Mouse (Mus musculus): ENCODE measurements around the gene Ipo13. TPM values are rescaled to one million over a fixed set of nuclear protein-coding genes. Genes with fewer than 3 reads are reported as not detected.

Gene Ipo13
- polyA plus RNA-seq, 1 experiment from 2014 or later, result 49.6 TPM

DNA sequence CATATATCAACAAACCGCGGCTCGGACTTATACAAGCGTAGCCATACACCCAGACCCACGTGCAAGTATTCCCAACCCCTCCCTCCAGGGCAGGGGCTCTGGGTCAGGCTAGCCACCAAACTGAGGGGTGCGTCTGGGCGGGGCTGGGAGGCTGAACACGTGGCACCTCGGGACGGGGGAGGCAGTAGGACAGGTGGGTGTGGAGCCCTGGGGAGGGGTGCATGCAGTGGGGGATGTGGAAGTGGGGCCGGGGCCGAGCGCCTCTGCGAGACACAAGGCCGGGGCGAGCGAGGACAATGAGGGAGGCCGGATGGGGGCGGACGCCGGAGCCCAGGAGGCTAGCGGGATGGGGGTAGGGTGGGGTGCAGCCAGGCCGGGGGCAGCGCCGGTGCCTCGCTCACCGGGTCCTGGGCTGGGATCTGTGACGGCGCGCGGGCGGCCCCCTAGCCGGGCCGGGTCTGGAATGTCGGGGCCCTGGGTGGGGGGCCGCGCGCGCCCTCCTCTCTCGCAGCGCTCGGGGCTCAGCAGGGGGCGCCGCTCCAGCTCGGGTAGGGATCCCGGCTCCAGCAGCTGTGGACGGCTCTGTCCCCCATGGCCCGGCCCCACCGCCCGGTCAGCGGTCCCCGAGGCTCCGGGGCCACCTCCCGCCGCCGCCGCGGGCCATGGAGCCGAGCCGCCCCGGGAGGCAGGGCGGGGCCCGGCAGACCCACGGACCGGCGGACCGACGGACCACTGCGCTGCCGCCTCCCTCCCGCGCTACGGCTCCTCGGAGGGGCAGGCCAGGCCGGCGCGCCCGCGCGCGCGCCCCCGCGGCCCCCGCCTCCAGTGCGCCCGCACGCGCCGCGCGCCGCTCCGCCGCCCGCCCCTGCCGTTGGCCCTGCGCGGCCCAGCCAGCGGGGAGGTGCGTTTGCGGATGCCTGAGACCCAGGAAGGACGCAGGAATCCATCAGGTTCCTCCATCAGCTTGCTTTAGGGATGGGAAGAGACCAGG is 31.8 kb downstream of the Ipo13 start, which contains the start of gene B4galt2:
B4galt2 (minus strand) TSS at position 787 of the 991 bp plus-strand sequence.
- Histone ChIP-seq H3K9me3 (replicated peaks) (no peaks in the 10 kb centered on the region), H3K4me2 (replicated peaks) (peak within 1 kb of the TSS; percentile 81), H3K27ac (replicated peaks) (peak within 1 kb of the TSS; percentile 83), H3K36me3 (peaks cover 46% of the 10 kb centered on the region), H3K4me3 (replicated peaks) (peak within 1 kb of the TSS; percentile 81), H3K27me3 (no peaks in the 10 kb centered on the region), H3K9ac (peak within 1 kb of the TSS; percentile 79), H3K4me1 (peaks cover 49% of the 10 kb centered on the region)
- ATAC-seq (ENCODE audit: insufficient number of reproducible peaks, low FRiP score, low TSS enrichment, low read depth), result peak; percentile 72
- WGBS, result under 1% methylated on average over 97 of the region's 103 CpGs

- H3K9ac ChIP-seq, result no peak overlapping the region
- H3K27ac ChIP-seq (replicated peaks), result no peak overlapping the region
- H3K4me2 ChIP-seq (replicated peaks), result no peak overlapping the region
- peaks cover 18% of the 10 kb centered on the region for H3K4me1 ChIP-seq
- no peak for ATAC-seq (ENCODE audit: insufficient number of reproducible peaks, low FRiP score, low TSS enrichment, low read depth)
- H3K36me3 ChIP-seq, result peaks cover 66% of the 10 kb centered on the region
- no peaks in the 10 kb centered on the region for H3K9me3 ChIP-seq (replicated peaks)
- no peaks in the 10 kb centered on the region for H3K27me3 ChIP-seq
- H3K4me3 ChIP-seq (replicated peaks), result no peak overlapping the region
- 70% methylated on average over 5 of the region's 5 CpGs for WGBS
Observed at GRCm38 (mm10) chr4:117878703-117879102, 36.1 kb downstream of the Ipo13 start.

DNA sequence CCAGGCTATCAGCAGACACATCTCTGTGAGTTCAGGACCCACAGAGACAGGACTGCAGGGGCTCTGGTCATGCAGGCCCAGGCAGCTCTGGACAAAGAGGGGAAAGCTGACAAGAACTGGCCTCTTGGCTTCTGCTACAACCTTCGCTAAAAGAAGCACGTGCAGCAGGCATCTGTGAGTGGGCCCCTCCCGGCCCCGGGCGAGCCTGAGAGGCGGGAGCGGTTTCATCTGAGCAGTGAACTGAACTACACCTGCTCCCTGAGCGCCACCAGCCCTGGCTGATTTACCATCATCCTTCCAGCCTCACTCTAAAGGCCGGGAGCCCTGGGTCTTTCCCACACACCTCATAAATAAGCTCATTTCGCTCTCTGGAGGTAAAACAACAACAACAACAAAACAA is 36.5 kb downstream of the Ipo13 start:
- H3K36me3 ChIP-seq, result peaks cover 70% of the 10 kb centered on the region
- H3K9ac ChIP-seq, result no peak overlapping the region
- no peak overlapping the region for H3K27ac ChIP-seq (replicated peaks)
- no peak for ATAC-seq (ENCODE audit: insufficient number of reproducible peaks, low FRiP score, low TSS enrichment, low read depth)
- WGBS, result 58% methylated on average over 10 of the region's 10 CpGs
- no peaks in the 10 kb centered on the region for H3K9me3 ChIP-seq (replicated peaks)
- no peak overlapping the region for H3K4me2 ChIP-seq (replicated peaks)
- H3K4me1 ChIP-seq, result peaks cover 14% of the 10 kb centered on the region
- H3K4me3 ChIP-seq (replicated peaks), result no peak overlapping the region
- no peaks in the 10 kb centered on the region for H3K27me3 ChIP-seq

GRCm38 (mm10) chr4:117873615-117874014 is 41.2 kb downstream of the Ipo13 start:
- Histone ChIP-seq H3K9me3 (replicated peaks) (no peaks in the 10 kb centered on the region), H3K4me3 (replicated peaks) (no peak overlapping the region), H3K27me3 (no peaks in the 10 kb centered on the region), H3K4me2 (replicated peaks) (no peak overlapping the region), H3K36me3 (peaks cover 50% of the 10 kb centered on the region), H3K27ac (replicated peaks) (no peak overlapping the region), H3K9ac (no peak overlapping the region), H3K4me1 (peaks cover 15% of the 10 kb centered on the region)
- WGBS, result 87% methylated on average over 9 of the region's 9 CpGs
- ATAC-seq (ENCODE audit: insufficient number of reproducible peaks, low FRiP score, low TSS enrichment, low read depth), result no peak

GRCm38 (mm10) chr4:117872471-117872886 is 42.3 kb downstream of the Ipo13 start, which contains the start of gene Ccdc24:
Gene Ccdc24, minus strand, starts transcription at chr4:117872557.
- H3K9ac ChIP-seq, result no peak within 1 kb of the TSS
- H3K27ac ChIP-seq (replicated peaks), result no peak within 1 kb of the TSS
- H3K9me3 ChIP-seq (replicated peaks), result no peaks in the 10 kb centered on the region
- peaks cover 42% of the 10 kb centered on the region for H3K36me3 ChIP-seq
- peaks cover 22% of the 10 kb centered on the region for H3K4me1 ChIP-seq
- H3K27me3 ChIP-seq, result no peaks in the 10 kb centered on the region
- H3K4me3 ChIP-seq (replicated peaks), result peak within 1 kb of the TSS; percentile 17
- H3K4me2 ChIP-seq (replicated peaks), result peak within 1 kb of the TSS; percentile 42
- no peak; the same call in 1 of the 2 replicates for ATAC-seq (ENCODE audit: insufficient number of reproducible peaks, low FRiP score, low TSS enrichment, low read depth)
- WGBS, result 9% methylated on average over 14 of the region's 14 CpGs

DNA sequence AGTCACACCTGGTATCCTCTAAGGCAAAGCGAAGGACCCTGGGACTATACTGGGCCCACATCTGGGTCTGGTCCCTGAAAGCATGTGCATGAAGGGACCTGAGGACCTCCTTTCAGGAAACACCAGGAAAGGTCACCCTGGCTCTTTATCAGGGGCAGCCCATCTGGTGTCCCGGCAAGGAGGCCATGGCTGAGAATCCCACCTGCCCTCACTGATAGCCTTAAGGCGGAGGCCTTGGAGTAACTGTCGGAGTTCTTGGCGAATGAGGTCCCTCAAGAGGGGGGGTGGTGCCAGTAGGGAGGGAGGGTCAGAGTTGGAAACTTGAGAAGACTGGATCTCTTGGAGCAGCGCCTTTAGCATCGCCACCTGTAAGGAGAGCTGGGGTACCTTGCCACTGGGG is 43.0 kb downstream of the Ipo13 start:
- H3K9me3 ChIP-seq (replicated peaks), result no peaks in the 10 kb centered on the region
- H3K4me1 ChIP-seq, result peaks cover 25% of the 10 kb centered on the region
- H3K36me3 ChIP-seq, result peaks cover 35% of the 10 kb centered on the region
- ATAC-seq (ENCODE audit: insufficient number of reproducible peaks, low FRiP score, low TSS enrichment, low read depth), result 0 out of 2 replicates have a peak, but pooled peaks have one; percentile 17
- no peak overlapping the region for H3K9ac ChIP-seq
- no peak overlapping the region for H3K4me3 ChIP-seq (replicated peaks)
- H3K27ac ChIP-seq (replicated peaks), result no peak overlapping the region
- H3K4me2 ChIP-seq (replicated peaks), result no peak overlapping the region
- 44% methylated on average over 7 of the region's 7 CpGs for WGBS
- H3K27me3 ChIP-seq, result no peaks in the 10 kb centered on the region

DNA sequence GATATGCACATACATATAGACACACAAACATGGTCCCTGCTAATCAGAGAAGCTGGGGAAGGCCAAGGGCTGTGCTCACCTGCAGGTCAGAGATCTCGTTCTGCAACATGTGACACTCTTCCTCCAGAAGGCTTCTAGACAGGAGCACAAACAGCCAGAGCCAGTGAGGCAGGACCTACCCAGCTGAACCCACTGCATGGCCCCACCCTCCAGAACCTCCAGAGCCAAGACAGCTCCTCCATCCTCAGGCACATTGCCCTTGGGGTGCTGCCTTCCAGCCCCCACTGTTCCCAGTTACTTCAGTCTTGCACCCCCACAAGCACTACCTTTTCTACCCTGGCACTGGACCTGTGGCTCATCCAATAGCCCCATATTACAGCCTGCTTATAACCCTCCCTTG is 44.4 kb downstream of the Ipo13 start:
- H3K27me3 ChIP-seq, result no peaks in the 10 kb centered on the region
- no peak overlapping the region for H3K27ac ChIP-seq (replicated peaks)
- WGBS, result 48% methylated on average over 1 of the region's 1 CpGs
- ATAC-seq (ENCODE audit: insufficient number of reproducible peaks, low FRiP score, low TSS enrichment, low read depth), result no peak
- no peak overlapping the region for H3K9ac ChIP-seq
- H3K4me1 ChIP-seq, result peaks cover 38% of the 10 kb centered on the region
- H3K4me2 ChIP-seq (replicated peaks), result no peak overlapping the region
- no peak overlapping the region for H3K4me3 ChIP-seq (replicated peaks)
- H3K36me3 ChIP-seq, result peaks cover 23% of the 10 kb centered on the region
- no peaks in the 10 kb centered on the region for H3K9me3 ChIP-seq (replicated peaks)

DNA sequence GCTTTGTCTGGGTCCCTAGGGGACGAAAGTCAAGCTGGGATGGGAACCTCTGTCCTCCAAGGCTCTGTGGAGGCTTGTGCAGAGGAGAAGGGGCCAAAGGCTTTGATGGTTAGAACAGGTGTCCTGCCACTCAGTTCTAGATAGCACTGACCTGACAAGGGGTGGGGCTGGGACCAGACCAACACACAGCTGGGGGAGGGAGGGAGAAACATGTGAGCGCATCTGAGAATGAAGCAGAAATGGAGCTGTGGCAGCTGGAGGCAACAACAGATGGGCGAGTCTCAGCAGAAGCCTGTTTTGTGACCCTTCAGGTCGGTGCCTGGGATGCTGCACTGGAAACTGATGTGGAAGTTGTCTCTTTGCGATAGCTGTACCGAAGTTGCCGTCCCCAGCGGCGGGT is 45.5 kb downstream of the Ipo13 start:
- Histone ChIP-seq H3K27ac (replicated peaks) (no peak overlapping the region), H3K4me2 (replicated peaks) (no peak overlapping the region), H3K4me3 (replicated peaks) (no peak overlapping the region), H3K9ac (no peak overlapping the region), H3K36me3 (peaks cover 13% of the 10 kb centered on the region), H3K4me1 (peaks cover 38% of the 10 kb centered on the region), H3K9me3 (replicated peaks) (no peaks in the 10 kb centered on the region), H3K27me3 (no peaks in the 10 kb centered on the region)
- 59% methylated on average over 9 of the region's 9 CpGs for WGBS
- ATAC-seq (ENCODE audit: insufficient number of reproducible peaks, low FRiP score, low TSS enrichment, low read depth), result no peak

- H3K9ac ChIP-seq, result no peak overlapping the region
- no peak for ATAC-seq (ENCODE audit: insufficient number of reproducible peaks, low FRiP score, low TSS enrichment, low read depth)
- H3K36me3 ChIP-seq, result no peaks in the 10 kb centered on the region; the same call in 1 of the 2 replicates
- H3K27me3 ChIP-seq, result no peaks in the 10 kb centered on the region
- H3K4me2 ChIP-seq (replicated peaks), result peak overlapping the region; percentile 10
- H3K9me3 ChIP-seq (replicated peaks), result no peaks in the 10 kb centered on the region
- H3K4me1 ChIP-seq, result peaks cover 39% of the 10 kb centered on the region
- H3K27ac ChIP-seq (replicated peaks), result no peak overlapping the region
- 14% methylated on average over 24 of the region's 24 CpGs for WGBS
- H3K4me3 ChIP-seq (replicated peaks), result no peak overlapping the region
Observed at GRCm38 (mm10) chr4:117867823-117868222, 47.0 kb downstream of the Ipo13 start.

- WGBS, result 71% methylated on average over 6 of the region's 6 CpGs
- H3K27ac ChIP-seq (replicated peaks), result 0 out of 2 replicates have a peak overlapping the region, but pooled peaks have one; percentile 51
- ATAC-seq (ENCODE audit: insufficient number of reproducible peaks, low FRiP score, low TSS enrichment, low read depth), result no peak
- no peaks in the 10 kb centered on the region for H3K9me3 ChIP-seq (replicated peaks)
- H3K36me3 ChIP-seq, result no peaks in the 10 kb centered on the region; the same call in 1 of the 2 replicates
- no peaks in the 10 kb centered on the region for H3K27me3 ChIP-seq
- no peak overlapping the region for H3K4me3 ChIP-seq (replicated peaks)
- H3K4me1 ChIP-seq, result peaks cover 33% of the 10 kb centered on the region
- no peak overlapping the region for H3K4me2 ChIP-seq (replicated peaks)
- no peak overlapping the region for H3K9ac ChIP-seq
Observed at GRCm38 (mm10) chr4:117867000-117867399, 47.8 kb downstream of the Ipo13 start.

DNA sequence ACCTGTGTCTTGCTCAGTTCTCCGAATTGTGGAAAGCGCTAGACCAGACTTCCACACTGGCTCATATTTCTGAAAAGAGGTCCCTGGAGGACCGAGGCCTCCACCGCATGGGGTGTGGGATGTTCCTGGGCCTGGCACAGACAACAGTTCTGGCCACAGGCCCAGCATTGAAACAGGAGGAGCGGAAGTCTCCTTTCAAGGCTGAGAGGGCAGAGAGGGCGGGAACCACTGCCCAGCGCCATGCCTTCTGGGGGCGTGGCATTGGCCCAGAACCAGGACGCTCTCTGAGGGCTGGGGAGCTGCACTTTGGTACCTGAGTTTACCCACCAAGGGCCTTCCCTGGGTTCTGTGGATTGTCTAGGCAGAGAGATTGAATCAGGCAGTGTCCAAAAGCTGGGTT is 48.7 kb downstream of the Ipo13 start:
- H3K27ac ChIP-seq (replicated peaks), result peak overlapping the region; percentile 51; the same call in 1 of the 2 replicates
- peaks cover 31% of the 10 kb centered on the region for H3K4me1 ChIP-seq
- H3K4me3 ChIP-seq (replicated peaks), result no peak overlapping the region
- no peak overlapping the region for H3K9ac ChIP-seq
- H3K36me3 ChIP-seq, result no peaks in the 10 kb centered on the region; the same call in 1 of the 2 replicates
- no peak overlapping the region for H3K4me2 ChIP-seq (replicated peaks)
- no peaks in the 10 kb centered on the region for H3K27me3 ChIP-seq
- no peaks in the 10 kb centered on the region for H3K9me3 ChIP-seq (replicated peaks)
- 29% methylated on average over 9 of the region's 9 CpGs for WGBS
- peak; percentile 66 for ATAC-seq (ENCODE audit: insufficient number of reproducible peaks, low FRiP score, low TSS enrichment, low read depth)

All from embryonic facial prominence, embryonic 15.5 days (tissue).